Mouse (Mus musculus): Measurements from ENCODE around the gene Kcnj10. TPM values are rescaled to one million over a fixed set of nuclear protein-coding genes. Genes with fewer than 3 reads are reported as not detected.

Gene Kcnj10
- polyA plus RNA-seq, 1 experiment, result 2.3 TPM

- WGBS, result 52% methylated on average over 10 of the region's 10 CpGs
- Histone ChIP-seq H3K27ac (ENCODE audit: control insufficient read depth, insufficient read depth, low read depth, low read length, poor library complexity) (no peak overlapping the region), H3K4me3 (replicated peaks; ENCODE audit: control insufficient read depth, low read depth, low read length) (no peak overlapping the region), H3K4me1 (ENCODE audit: control insufficient read depth, insufficient read depth, low read length) (peaks cover 11% of the 10 kb centered on the region)
- TF ChIP-seq POLR2A (IDR thresholded peaks at IDR 0.05; ENCODE audit: borderline replicate concordance, control insufficient read depth, low read depth, low read length), result no peak
- TF ChIP-seq CTCF (IDR thresholded peaks at IDR 0.05; ENCODE audit: control insufficient read depth, insufficient read depth, low read length), result no peak
Measured at GRCm38 (mm10) chr1:172307936-172308335, 33.1 kb upstream of the Kcnj10 start.

GRCm38 (mm10) chr1:172308409-172308808, 32.6 kb upstream of the Kcnj10 start:
- Histone ChIP-seq H3K27ac (ENCODE audit: control insufficient read depth, insufficient read depth, low read depth, low read length, poor library complexity) (no peak overlapping the region), H3K4me3 (replicated peaks; ENCODE audit: control insufficient read depth, low read depth, low read length) (no peak overlapping the region), H3K4me1 (ENCODE audit: control insufficient read depth, insufficient read depth, low read length) (peaks cover 14% of the 10 kb centered on the region)
- 75% methylated on average over 1 of the region's 1 CpGs for WGBS
- no peak for TF ChIP-seq CTCF (IDR thresholded peaks at IDR 0.05; ENCODE audit: control insufficient read depth, insufficient read depth, low read length)
- TF ChIP-seq POLR2A (IDR thresholded peaks at IDR 0.05; ENCODE audit: borderline replicate concordance, control insufficient read depth, low read depth, low read length), result no peak

GRCm38 (mm10) chr1:172309699-172310398, 31.2 kb upstream of the Kcnj10 start:
- under 1% methylated on average over 14 of the region's 14 CpGs for WGBS
- H3K4me1 ChIP-seq (ENCODE audit: control insufficient read depth, insufficient read depth, low read length), result peaks cover 12% of the 10 kb centered on the region

GRCm38 (mm10) chr1:172311248-172311906, 29.6 kb upstream of the Kcnj10 start:
- 0% methylated on average over 23 of the region's 23 CpGs for WGBS
- TF ChIP-seq CTCF (IDR thresholded peaks at IDR 0.05; ENCODE audit: control insufficient read depth, insufficient read depth, low read length) (0 out of 2 replicates have a peak, but pooled peaks have one; percentile 5), POLR2A (IDR thresholded peaks at IDR 0.05; ENCODE audit: borderline replicate concordance, control insufficient read depth, low read depth, low read length) (no peak)
- peak overlapping the region; percentile 83 for H3K27ac ChIP-seq (ENCODE audit: control insufficient read depth, insufficient read depth, low read depth, low read length, poor library complexity)
- H3K4me1 ChIP-seq (ENCODE audit: control insufficient read depth, insufficient read depth, low read length), result peaks cover 7% of the 10 kb centered on the region; the same call in 1 of the 2 replicates
- H3K4me3 ChIP-seq (replicated peaks; ENCODE audit: control insufficient read depth, low read depth, low read length), result peak overlapping the region; percentile 87

More at GRCm38 (mm10) chr1:172309699-172310398, 31.2 kb upstream of the Kcnj10 start:
- Histone ChIP-seq H3K4me3 (replicated peaks; ENCODE audit: control insufficient read depth, low read depth, low read length) (peak overlapping the region; percentile 51), H3K27ac (ENCODE audit: control insufficient read depth, insufficient read depth, low read depth, low read length, poor library complexity) (peak overlapping the region; percentile 35)
- TF ChIP-seq CTCF (IDR thresholded peaks at IDR 0.05; ENCODE audit: control insufficient read depth, insufficient read depth, low read length) (peak; percentile 90), POLR2A (IDR thresholded peaks at IDR 0.05; ENCODE audit: borderline replicate concordance, control insufficient read depth, low read depth, low read length) (no peak)

- peak overlapping the region; percentile 87 for H3K4me3 ChIP-seq (replicated peaks; ENCODE audit: control insufficient read depth, low read depth, low read length)
- TF ChIP-seq CTCF (IDR thresholded peaks at IDR 0.05; ENCODE audit: control insufficient read depth, insufficient read depth, low read length) (no peak), POLR2A (IDR thresholded peaks at IDR 0.05; ENCODE audit: borderline replicate concordance, control insufficient read depth, low read depth, low read length) (peak; percentile 75; the same call in 1 of the 2 replicates)
- peaks cover 5% of the 10 kb centered on the region; the same call in 1 of the 2 replicates for H3K4me1 ChIP-seq (ENCODE audit: control insufficient read depth, insufficient read depth, low read length)
- WGBS, result under 1% methylated on average over 51 of the region's 55 CpGs
- H3K27ac ChIP-seq (ENCODE audit: control insufficient read depth, insufficient read depth, low read depth, low read length, poor library complexity), result peak overlapping the region; percentile 83
Measured at GRCm38 (mm10) chr1:172311921-172312767, 28.9 kb upstream of the Kcnj10 start.

GRCm38 (mm10) chr1:172312768-172313561, 28.0 kb upstream of the Kcnj10 start:
- H3K4me3 ChIP-seq (replicated peaks; ENCODE audit: control insufficient read depth, low read depth, low read length), result peak overlapping the region; percentile 87
- TF ChIP-seq CTCF (IDR thresholded peaks at IDR 0.05; ENCODE audit: control insufficient read depth, insufficient read depth, low read length), result no peak
- no peak for TF ChIP-seq POLR2A (IDR thresholded peaks at IDR 0.05; ENCODE audit: borderline replicate concordance, control insufficient read depth, low read depth, low read length)
- H3K27ac ChIP-seq (ENCODE audit: control insufficient read depth, insufficient read depth, low read depth, low read length, poor library complexity), result peak overlapping the region; percentile 62; the same call in 1 of the 2 replicates
- WGBS, result 7% methylated on average over 16 of the region's 16 CpGs
- H3K4me1 ChIP-seq (ENCODE audit: control insufficient read depth, insufficient read depth, low read length), result peaks cover 3% of the 10 kb centered on the region; the same call in 1 of the 2 replicates

Data from bone marrow, adult 2 months (tissue).